Mouse (Mus musculus) kidney, adult 11 months (tissue): ENCODE data around the gene Plpp3.

Source experiments
- DNase-seq: peaks from one replicate; pipeline ENCODE4 v3.0.0; 2022

The Plpp3 gene

GRCm38 (mm10) chr4:105191550-105191949 lies 34.4 kb downstream of the Plpp3 start:
- DNase-seq, result no peak

- DNase-seq, result no peak
These were observed 35.5 kb downstream of the Plpp3 start for GRCm38 (mm10) chr4:105192665-105193064.

- DNase-seq, result no peak
These were observed 38.1 kb downstream of the Plpp3 start for GRCm38 (mm10) chr4:105195256-105195655.

GRCm38 (mm10) chr4:105196099-105196498 lies 39.0 kb downstream of the Plpp3 start:
- DNase-seq, result no peak

- no peak for DNase-seq
These were observed 40.0 kb downstream of the Plpp3 start for GRCm38 (mm10) chr4:105196993-105197765.

- no peak for DNase-seq
These were observed 41.5 kb downstream of the Plpp3 start for GRCm38 (mm10) chr4:105198696-105199095.

GRCm38 (mm10) chr4:105199345-105199744 lies 42.2 kb downstream of the Plpp3 start:
- no peak for DNase-seq

GRCm38 (mm10) chr4:105200624-105201524 lies 43.7 kb downstream of the Plpp3 start:
- no peak for DNase-seq

GRCm38 (mm10) chr4:105202439-105202838 lies 45.3 kb downstream of the Plpp3 start:
- DNase-seq, result no peak

- peak; percentile 38 for DNase-seq
These were observed 46.2 kb downstream of the Plpp3 start for GRCm38 (mm10) chr4:105203303-105203761.

GRCm38 (mm10) chr4:105204071-105204470 lies 46.9 kb downstream of the Plpp3 start:
- no peak for DNase-seq

- DNase-seq, result peak; percentile 81
These were observed 48.1 kb downstream of the Plpp3 start for GRCm38 (mm10) chr4:105205045-105205851.

- DNase-seq, result no peak
These were observed 49.0 kb downstream of the Plpp3 start for GRCm38 (mm10) chr4:105206102-105206501.

- no peak for DNase-seq
These were observed 49.8 kb downstream of the Plpp3 start for GRCm38 (mm10) chr4:105206995-105207394.

- no peak for DNase-seq
These were observed 50.5 kb downstream of the Plpp3 start for GRCm38 (mm10) chr4:105207641-105208040.

- no peak for DNase-seq
These were observed 51.8 kb downstream of the Plpp3 start for GRCm38 (mm10) chr4:105208977-105209376.

- no peak for DNase-seq
These were observed 56.2 kb downstream of the Plpp3 start for GRCm38 (mm10) chr4:105213314-105213713.

- peak; percentile 66 for DNase-seq
These were observed 57.3 kb downstream of the Plpp3 start for GRCm38 (mm10) chr4:105214438-105214837.

- DNase-seq, result peak; percentile 53
These were observed 58.7 kb downstream of the Plpp3 start for GRCm38 (mm10) chr4:105215726-105216410.

GRCm38 (mm10) chr4:105218202-105218601 lies 61.1 kb downstream of the Plpp3 start:
- DNase-seq, result peak; percentile 49

GRCm38 (mm10) chr4:105219316-105219715 lies 62.2 kb downstream of the Plpp3 start:
- no peak for DNase-seq

- no peak for DNase-seq
These were observed 63.7 kb downstream of the Plpp3 start for GRCm38 (mm10) chr4:105220849-105221248.
